Mouse (Mus musculus) kidney, embryonic 14.5 days (tissue): ENCODE results near the gene Tmem39a. TPM values are rescaled to one million over a fixed set of nuclear protein-coding genes. Genes with fewer than 3 reads are reported as not detected.

Experiments
- ATAC-seq: fragments of 200-750 bp; cut with Nextera tagmentation; 2 replicates; pipeline ENCODE4 v1.8.0; 2017; ENCODE audit warnings: moderate number of reproducible peaks, mild to moderate bottlenecking, moderate TSS enrichment, moderate library complexity; ENCODE audit not compliant: low FRiP score, low TSS enrichment
- H3K27ac ChIP-seq: fragments of 300-500 bp; sonication (generic); 2 replicates; pipeline ENCODE4 v1.5.1; 2014; ENCODE audit warnings: low read depth, mild to moderate bottlenecking, low read length, moderate library complexity, mixed read lengths
- H3K27me3 ChIP-seq: fragments of 300-500 bp; sonication (generic); 2 replicates; pipeline ENCODE4 v1.6.1; 2014; ENCODE audit warnings: mild to moderate bottlenecking, low read length; ENCODE audit not compliant: control insufficient read depth, insufficient read depth
- H3K36me3 ChIP-seq: fragments of 300-500 bp; sonication (generic); 2 replicates; pipeline ENCODE4 v1.6.1; 2014; ENCODE audit warnings: low read length, mixed read lengths; ENCODE audit not compliant: control insufficient read depth, insufficient read depth
- H3K4me1 ChIP-seq: fragments of 300-500 bp; sonication (generic); 2 replicates; pipeline ENCODE4 v1.6.1; 2014; ENCODE audit warnings: low read length, mixed read lengths; ENCODE audit not compliant: control insufficient read depth, insufficient read depth
- H3K4me2 ChIP-seq: fragments of 300-500 bp; sonication (generic); replicated peaks from 2 replicates; pipeline ENCODE4 v1.6.1; 2014; ENCODE audit warnings: low read depth, mild to moderate bottlenecking, low read length
- H3K4me3 ChIP-seq: fragments of 300-500 bp; sonication (generic); 2 replicates; pipeline ENCODE4 v1.5.1; 2014; ENCODE audit warnings: mild to moderate bottlenecking, low read length
- H3K9ac ChIP-seq: fragments of 300-500 bp; sonication (generic); 2 replicates; pipeline ENCODE4 v1.6.1; 2014; ENCODE audit warnings: low read depth, mild to moderate bottlenecking, low read length, moderate library complexity
- H3K9me3 ChIP-seq: fragments of 300-500 bp; sonication (generic); 2 replicates; pipeline ENCODE4 v1.6.1; 2016; ENCODE audit warnings: low read length; ENCODE audit not compliant: control insufficient read depth
- WGBS: fragments of 180-500 bp; shearing (Covaris S2); extraction: QIAGEN DNeasy Blood & Tissue Kit; methylation state at CpG from one replicate; pipeline ENCODE4 v1.1.7; 2014; 5-methylcytosine and 5-hydroxymethylcytosine counted together
- polyA plus RNA-seq: library from polyadenylated mRNA; unstranded; fragments of >200 nt; fragmentation: Nextera tagmentation; extraction: Ambion mirVana; gene quantifications from 2 replicates; pipeline ENCODE4 v1.2.1, GENCODE M21; 2014

Gene Tmem39a
- polyA plus RNA-seq, 1 experiment from 2014 or later = 121 TPM

DNA sequence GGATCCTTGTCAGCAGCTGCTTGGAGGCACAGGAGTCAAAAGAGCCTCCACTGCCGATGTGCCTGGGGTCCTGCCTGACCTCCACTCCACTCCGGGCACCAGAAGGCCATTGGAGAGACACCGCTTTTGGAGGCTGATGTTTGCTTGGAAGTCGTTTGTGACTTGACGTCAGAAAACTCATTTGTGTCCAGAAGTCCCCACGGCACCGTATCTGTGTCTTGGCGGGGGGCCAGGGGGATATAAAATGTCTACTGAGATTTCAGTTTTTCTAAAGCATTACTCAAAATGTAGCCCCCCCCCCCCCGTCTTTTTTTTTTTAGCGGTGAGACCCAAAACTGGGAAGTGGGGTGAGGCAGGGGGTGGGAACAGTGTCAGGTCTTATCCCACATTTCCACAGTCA lies 78.6 kb downstream of the Tmem39a start:
- H3K4me3 ChIP-seq = no peak overlapping the region
- H3K9ac ChIP-seq = no peak overlapping the region
- no peaks in the 10 kb centered on the region; the same call in 1 of the 2 replicates for H3K36me3 ChIP-seq
- H3K9me3 ChIP-seq = no peaks in the 10 kb centered on the region
- no peaks in the 10 kb centered on the region for H3K27me3 ChIP-seq
- no peaks in the 10 kb centered on the region for H3K4me1 ChIP-seq
- no peak for ATAC-seq
- no peak overlapping the region for H3K4me2 ChIP-seq
- WGBS = 71% methylated on average over 10 of the region's 10 CpGs
- H3K27ac ChIP-seq = no peak overlapping the region

Other genes starting within 250 kb of the Tmem39a start
- 0.11 TPM in 1 of 2 replicates, not detected in the other for gene Maats1, start 216.6 kb upstream of the Tmem39a start, polyA plus RNA-seq
- 148 and 203 TPM in 2 replicates for gene Cox17, start 211.7 kb upstream of the Tmem39a start, polyA plus RNA-seq
- not detected in 2 replicates for gene Gm21987, start 211.7 kb upstream of the Tmem39a start, polyA plus RNA-seq
- gene Popdc2, start 196.5 kb upstream of the Tmem39a start, polyA plus RNA-seq = 0.11 and 0.35 TPM in 2 replicates
- 0.39 and 0.79 TPM in 2 replicates for gene Pla1a, start 125.6 kb upstream of the Tmem39a start, polyA plus RNA-seq
- 82.6 and 98.3 TPM in 2 replicates for gene Adprh, start 106.0 kb upstream of the Tmem39a start, polyA plus RNA-seq
- gene Cd80, start 103.1 kb upstream of the Tmem39a start, polyA plus RNA-seq = 0.34 and 0.51 TPM in 2 replicates
- 29.1 and 31.8 TPM in 2 replicates for gene Timmdc1, start 36.0 kb upstream of the Tmem39a start, polyA plus RNA-seq
- gene Poglut1, start 8.4 kb upstream of the Tmem39a start, polyA plus RNA-seq = 50.9 and 63.5 TPM in 2 replicates
- gene Arhgap31, start 154.6 kb downstream of the Tmem39a start, polyA plus RNA-seq = 7.3 and 10.0 TPM in 2 replicates
- gene B4galt4, start 183.6 kb downstream of the Tmem39a start, polyA plus RNA-seq = 24.5 and 32.7 TPM in 2 replicates
- gene Upk1b, start 241.6 kb downstream of the Tmem39a start, polyA plus RNA-seq = 1.6 and 2.2 TPM in 2 replicates